Mouse (Mus musculus): ENCODE results near the gene Acer2. TPM values are rescaled to one million over a fixed set of nuclear protein-coding genes. Genes with fewer than 3 reads are reported as not detected.

The Acer2 gene
- polyA plus RNA-seq, 1 experiment from 2014 or later, result 11.4 TPM

DNA sequence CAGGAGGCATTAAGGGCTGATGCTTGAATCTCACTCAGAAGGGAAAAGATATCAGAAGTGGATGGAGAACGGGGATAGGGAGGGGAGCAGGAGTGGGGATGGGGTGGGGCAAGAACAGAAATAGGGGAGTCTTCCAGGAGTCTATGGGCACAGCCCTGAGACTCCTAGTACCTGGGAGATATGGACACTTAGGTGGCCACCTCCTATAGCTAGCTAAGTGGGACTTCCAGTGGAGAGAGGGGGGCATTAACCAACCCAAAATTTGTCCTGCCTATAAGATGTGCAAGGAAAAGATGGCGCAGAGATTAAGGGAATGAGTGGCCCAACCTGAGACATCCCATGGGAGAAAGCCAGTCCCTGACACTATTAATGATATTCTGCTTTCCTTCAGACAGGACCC is 22.9 kb upstream of the Acer2 start:
- Histone ChIP-seq H3K36me3 (replicated peaks; ENCODE audit: insufficient read depth, low read length) (peaks cover 46% of the 10 kb centered on the region), H3K27ac (ENCODE audit: low read depth) (peak overlapping the region; percentile 22; the same call in 1 of the 2 replicates), H3K4me3 (ENCODE audit: low read depth, low read length) (no peak overlapping the region), H3K27me3 (ENCODE audit: insufficient read depth, low read length) (no peaks in the 10 kb centered on the region), H3K4me1 (ENCODE audit: insufficient read depth) (peaks cover 4% of the 10 kb centered on the region; the same call in 1 of the 2 replicates), H3K9ac (replicated peaks) (no peak overlapping the region), H3K4me2 (ENCODE audit: low read depth, low read length) (no peak overlapping the region), H3K9me3 (ENCODE audit: low read length) (no peaks in the 10 kb centered on the region)
- 90% methylated on average over 2 of the region's 2 CpGs for WGBS (ENCODE audit: insufficient replicate concordance)
- ATAC-seq, result no peak
- no peak for TF ChIP-seq EP300 (IDR thresholded peaks at IDR 0.05; ENCODE audit: low read depth)
- no peak for TF ChIP-seq CTCF (IDR thresholded peaks at IDR 0.05; ENCODE audit: low read depth)
- DNase-seq, result no peak

- DNase-seq, result no peak
- TF ChIP-seq EP300 (IDR thresholded peaks at IDR 0.05; ENCODE audit: low read depth) (no peak), CTCF (IDR thresholded peaks at IDR 0.05; ENCODE audit: low read depth) (no peak)
- no peak for ATAC-seq
- no peaks in the 10 kb centered on the region for H3K9me3 ChIP-seq (ENCODE audit: low read length)
- no peak overlapping the region for H3K9ac ChIP-seq (replicated peaks)
- H3K27me3 ChIP-seq (ENCODE audit: insufficient read depth, low read length), result no peaks in the 10 kb centered on the region
- H3K27ac ChIP-seq (ENCODE audit: low read depth), result peak overlapping the region; percentile 22; the same call in 1 of the 2 replicates
- WGBS (ENCODE audit: insufficient replicate concordance), result 62% methylated on average over 3 of the region's 3 CpGs
- no peak overlapping the region for H3K4me3 ChIP-seq (ENCODE audit: low read depth, low read length)
- peaks cover 43% of the 10 kb centered on the region for H3K36me3 ChIP-seq (replicated peaks; ENCODE audit: insufficient read depth, low read length)
- no peak overlapping the region for H3K4me2 ChIP-seq (ENCODE audit: low read depth, low read length)
- H3K4me1 ChIP-seq (ENCODE audit: insufficient read depth), result peaks cover 4% of the 10 kb centered on the region; the same call in 1 of the 2 replicates
Measured at GRCm38 (mm10) chr4:86852018-86852417, 22.2 kb upstream of the Acer2 start.

DNA sequence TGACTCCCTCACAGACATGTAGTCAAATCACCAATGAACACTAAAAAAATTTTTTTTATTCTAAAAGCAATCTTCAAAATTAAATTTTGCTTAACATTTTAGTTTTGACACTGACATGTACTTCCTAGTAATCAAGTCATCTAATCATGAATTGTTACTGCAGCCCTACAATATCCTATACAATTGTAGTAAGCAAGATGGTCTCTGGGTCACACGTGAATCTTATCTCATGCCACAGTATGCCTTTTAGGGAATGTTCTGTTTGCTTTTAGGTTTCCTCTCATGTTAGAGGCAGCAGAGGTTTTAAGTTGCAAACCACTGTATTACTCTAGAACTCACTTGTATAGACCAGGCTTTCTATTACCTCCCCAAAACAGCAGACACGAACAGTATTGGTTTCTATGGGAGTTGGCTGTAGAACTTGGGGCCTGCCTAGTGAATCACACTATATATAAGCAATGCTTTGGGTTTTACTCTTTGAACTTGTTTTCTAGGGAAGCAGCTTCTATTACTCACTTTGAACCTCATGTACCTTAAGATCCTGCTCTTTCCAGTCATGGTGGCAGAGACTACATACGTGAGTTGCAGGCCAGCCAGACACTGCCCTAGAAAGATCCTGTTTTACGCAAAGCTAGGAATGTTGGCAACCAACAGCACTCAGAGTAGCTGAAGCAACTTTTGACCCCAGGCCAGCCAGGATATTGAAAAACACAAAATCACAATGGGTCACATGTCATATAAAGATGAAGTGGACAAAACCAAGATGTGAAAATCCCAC is 21.2 kb upstream of the Acer2 start:
- peaks cover 5% of the 10 kb centered on the region for H3K4me1 ChIP-seq (ENCODE audit: insufficient read depth)
- no peak for DNase-seq
- ATAC-seq, result no peak
- H3K4me2 ChIP-seq (ENCODE audit: low read depth, low read length), result no peak overlapping the region
- peak overlapping the region; percentile 46; the same call in 1 of the 2 replicates for H3K27ac ChIP-seq (ENCODE audit: low read depth)
- peaks cover 37% of the 10 kb centered on the region for H3K36me3 ChIP-seq (replicated peaks; ENCODE audit: insufficient read depth, low read length)
- 70% methylated on average over 4 of the region's 4 CpGs for WGBS (ENCODE audit: insufficient replicate concordance)
- no peak overlapping the region for H3K4me3 ChIP-seq (ENCODE audit: low read depth, low read length)
- H3K27me3 ChIP-seq (ENCODE audit: insufficient read depth, low read length), result no peaks in the 10 kb centered on the region
- H3K9me3 ChIP-seq (ENCODE audit: low read length), result no peaks in the 10 kb centered on the region
- no peak for TF ChIP-seq CTCF (IDR thresholded peaks at IDR 0.05; ENCODE audit: low read depth)
- TF ChIP-seq EP300 (IDR thresholded peaks at IDR 0.05; ENCODE audit: low read depth), result no peak
- no peak overlapping the region for H3K9ac ChIP-seq (replicated peaks)

- peak overlapping the region; percentile 97 for H3K27ac ChIP-seq (ENCODE audit: low read depth)
- 3% methylated on average over 47 of the region's 50 CpGs for WGBS (ENCODE audit: insufficient replicate concordance)
- H3K4me3 ChIP-seq (ENCODE audit: low read depth, low read length), result peak overlapping the region; percentile 71
- TF ChIP-seq CTCF (IDR thresholded peaks at IDR 0.05; ENCODE audit: low read depth) (no peak), EP300 (IDR thresholded peaks at IDR 0.05; ENCODE audit: low read depth) (no peak)
- DNase-seq (peak; percentile 27), ATAC-seq (peak; percentile 8)
- H3K4me2 ChIP-seq (ENCODE audit: low read depth, low read length), result peak overlapping the region; percentile 89
- peaks cover 31% of the 10 kb centered on the region for H3K36me3 ChIP-seq (replicated peaks; ENCODE audit: insufficient read depth, low read length)
- no peaks in the 10 kb centered on the region for H3K27me3 ChIP-seq (ENCODE audit: insufficient read depth, low read length)
- peak overlapping the region; percentile 90 for H3K9ac ChIP-seq (replicated peaks)
- peaks cover 10% of the 10 kb centered on the region for H3K4me1 ChIP-seq (ENCODE audit: insufficient read depth)
- no peaks in the 10 kb centered on the region for H3K9me3 ChIP-seq (ENCODE audit: low read length)
Measured at GRCm38 (mm10) chr4:86856304-86857112, 17.7 kb upstream of the Acer2 start.

GRCm38 (mm10) chr4:86857113-86858069 is 16.8 kb upstream of the Acer2 start, which contains the start of gene Rps6:
Gene Rps6, minus strand, starts transcription at chr4:86857412.
- Histone ChIP-seq H3K4me2 (ENCODE audit: low read depth, low read length) (peak within 1 kb of the TSS; percentile 89), H3K9me3 (ENCODE audit: low read length) (no peaks in the 10 kb centered on the region), H3K27me3 (ENCODE audit: insufficient read depth, low read length) (no peaks in the 10 kb centered on the region), H3K4me1 (ENCODE audit: insufficient read depth) (peaks cover 10% of the 10 kb centered on the region), H3K9ac (replicated peaks) (peak within 1 kb of the TSS; percentile 90), H3K36me3 (replicated peaks; ENCODE audit: insufficient read depth, low read length) (peaks cover 27% of the 10 kb centered on the region), H3K4me3 (ENCODE audit: low read depth, low read length) (peak within 1 kb of the TSS; percentile 71), H3K27ac (ENCODE audit: low read depth) (peak within 1 kb of the TSS; percentile 97)
- ATAC-seq (peak; percentile 98), DNase-seq (peak; percentile 95)
- TF ChIP-seq EP300 (IDR thresholded peaks at IDR 0.05; ENCODE audit: low read depth) (peak; percentile 89), CTCF (IDR thresholded peaks at IDR 0.05; ENCODE audit: low read depth) (peak; percentile 18; the same call in 1 of the 2 replicates)
- under 1% methylated on average over 64 of the region's 68 CpGs for WGBS (ENCODE audit: insufficient replicate concordance)

Data from liver, postnatal 0 days (tissue).